Mouse (Mus musculus): ENCODE measurements around the gene Ephb3. TPM values are rescaled to one million over a fixed set of nuclear protein-coding genes. Genes with fewer than 3 reads are reported as not detected.

Ephb3 gene
- polyA plus RNA-seq, 1 experiment from 2014 or later, result 10.3 TPM

- Histone ChIP-seq H3K36me3 (ENCODE audit: control insufficient read depth, insufficient read depth, low read length) (no peaks in the 10 kb centered on the region), H3K27ac (ENCODE audit: low read depth, low read length) (peak overlapping the region; percentile 12; the same call in 1 of the 2 replicates), H3K4me1 (replicated peaks; ENCODE audit: control insufficient read depth, insufficient read depth, low read length) (peaks cover 8% of the 10 kb centered on the region; the same call in 1 of the 2 replicates), H3K9ac (ENCODE audit: low read depth, low read length) (peak overlapping the region; percentile 54), H3K4me2 (replicated peaks; ENCODE audit: low read depth, low read length) (peak overlapping the region; percentile 84), H3K9me3 (ENCODE audit: control insufficient read depth, low read length) (no peaks in the 10 kb centered on the region), H3K27me3 (ENCODE audit: control insufficient read depth, insufficient read depth, low read length) (peaks cover 26% of the 10 kb centered on the region), H3K4me3 (ENCODE audit: low read depth, low read length) (peak overlapping the region; percentile 39)
- WGBS, result 0% methylated on average over 31 of the region's 33 CpGs
- peak; percentile 54 for ATAC-seq (ENCODE audit: low FRiP score)
- DNase-seq (ENCODE audit: low spot score), result peak; percentile 74
Measured at GRCm38 (mm10) chr16:21246391-21247036, 42.0 kb downstream of the Ephb3 start.

- 6% methylated on average over 4 of the region's 4 CpGs for WGBS
- H3K4me2 ChIP-seq (replicated peaks; ENCODE audit: low read depth, low read length), result peak overlapping the region; percentile 84
- peaks cover 26% of the 10 kb centered on the region for H3K27me3 ChIP-seq (ENCODE audit: control insufficient read depth, insufficient read depth, low read length)
- no peak for DNase-seq (ENCODE audit: low spot score)
- no peak overlapping the region; the same call in 1 of the 2 replicates for H3K9ac ChIP-seq (ENCODE audit: low read depth, low read length)
- ATAC-seq (ENCODE audit: low FRiP score), result peak; percentile 12; the same call in 1 of the 2 replicates
- H3K9me3 ChIP-seq (ENCODE audit: control insufficient read depth, low read length), result no peaks in the 10 kb centered on the region
- no peaks in the 10 kb centered on the region for H3K36me3 ChIP-seq (ENCODE audit: control insufficient read depth, insufficient read depth, low read length)
- H3K4me1 ChIP-seq (replicated peaks; ENCODE audit: control insufficient read depth, insufficient read depth, low read length), result peaks cover 8% of the 10 kb centered on the region; the same call in 1 of the 2 replicates
- 0 out of 2 replicates have a peak overlapping the region, but pooled peaks have one; percentile 12 for H3K27ac ChIP-seq (ENCODE audit: low read depth, low read length)
- peak overlapping the region; percentile 39; the same call in 1 of the 2 replicates for H3K4me3 ChIP-seq (ENCODE audit: low read depth, low read length)
Measured at GRCm38 (mm10) chr16:21247037-21247432, 42.5 kb downstream of the Ephb3 start.

- ATAC-seq (ENCODE audit: low FRiP score) (peak; percentile 8; the same call in 1 of the 2 replicates), DNase-seq (ENCODE audit: low spot score) (peak; percentile 62)
- 1% methylated on average over 38 of the region's 38 CpGs for WGBS
- Histone ChIP-seq H3K4me1 (replicated peaks; ENCODE audit: control insufficient read depth, insufficient read depth, low read length) (peaks cover 8% of the 10 kb centered on the region; the same call in 1 of the 2 replicates), H3K9ac (ENCODE audit: low read depth, low read length) (peak overlapping the region; percentile 31; the same call in 1 of the 2 replicates), H3K36me3 (ENCODE audit: control insufficient read depth, insufficient read depth, low read length) (no peaks in the 10 kb centered on the region), H3K9me3 (ENCODE audit: control insufficient read depth, low read length) (no peaks in the 10 kb centered on the region), H3K27ac (ENCODE audit: low read depth, low read length) (no peak overlapping the region), H3K4me2 (replicated peaks; ENCODE audit: low read depth, low read length) (peak overlapping the region; percentile 60), H3K27me3 (ENCODE audit: control insufficient read depth, insufficient read depth, low read length) (peaks cover 26% of the 10 kb centered on the region), H3K4me3 (ENCODE audit: low read depth, low read length) (peak overlapping the region; percentile 36)
Measured at GRCm38 (mm10) chr16:21247871-21248712, 43.5 kb downstream of the Ephb3 start.

GRCm38 (mm10) chr16:21248713-21249531 lies 44.4 kb downstream of the Ephb3 start:
- H3K36me3 ChIP-seq (ENCODE audit: control insufficient read depth, insufficient read depth, low read length), result no peaks in the 10 kb centered on the region
- H3K4me1 ChIP-seq (replicated peaks; ENCODE audit: control insufficient read depth, insufficient read depth, low read length), result peaks cover 8% of the 10 kb centered on the region; the same call in 1 of the 2 replicates
- H3K4me2 ChIP-seq (replicated peaks; ENCODE audit: low read depth, low read length), result peak overlapping the region; percentile 60
- no peak overlapping the region for H3K27ac ChIP-seq (ENCODE audit: low read depth, low read length)
- H3K4me3 ChIP-seq (ENCODE audit: low read depth, low read length), result peak overlapping the region; percentile 36
- no peaks in the 10 kb centered on the region for H3K9me3 ChIP-seq (ENCODE audit: control insufficient read depth, low read length)
- H3K9ac ChIP-seq (ENCODE audit: low read depth, low read length), result peak overlapping the region; percentile 31; the same call in 1 of the 2 replicates
- DNase-seq (ENCODE audit: low spot score) (peak; percentile 36), ATAC-seq (ENCODE audit: low FRiP score) (no peak)
- 3% methylated on average over 39 of the region's 39 CpGs for WGBS
- H3K27me3 ChIP-seq (ENCODE audit: control insufficient read depth, insufficient read depth, low read length), result peaks cover 26% of the 10 kb centered on the region

GRCm38 (mm10) chr16:21252401-21252955 lies 47.9 kb downstream of the Ephb3 start:
- Histone ChIP-seq H3K9me3 (ENCODE audit: control insufficient read depth, low read length) (no peaks in the 10 kb centered on the region), H3K27ac (ENCODE audit: low read depth, low read length) (no peak overlapping the region), H3K36me3 (ENCODE audit: control insufficient read depth, insufficient read depth, low read length) (no peaks in the 10 kb centered on the region), H3K4me1 (replicated peaks; ENCODE audit: control insufficient read depth, insufficient read depth, low read length) (peaks cover 4% of the 10 kb centered on the region; the same call in 1 of the 2 replicates), H3K27me3 (ENCODE audit: control insufficient read depth, insufficient read depth, low read length) (peaks cover 18% of the 10 kb centered on the region), H3K9ac (ENCODE audit: low read depth, low read length) (no peak overlapping the region), H3K4me2 (replicated peaks; ENCODE audit: low read depth, low read length) (no peak overlapping the region), H3K4me3 (ENCODE audit: low read depth, low read length) (no peak overlapping the region)
- DNase-seq (ENCODE audit: low spot score) (no peak), ATAC-seq (ENCODE audit: low FRiP score) (no peak)
- 53% methylated on average over 11 of the region's 11 CpGs for WGBS

- Histone ChIP-seq H3K9ac (ENCODE audit: low read depth, low read length) (no peak overlapping the region), H3K36me3 (ENCODE audit: control insufficient read depth, insufficient read depth, low read length) (no peaks in the 10 kb centered on the region), H3K4me2 (replicated peaks; ENCODE audit: low read depth, low read length) (no peak overlapping the region), H3K27ac (ENCODE audit: low read depth, low read length) (no peak overlapping the region), H3K9me3 (ENCODE audit: control insufficient read depth, low read length) (no peaks in the 10 kb centered on the region), H3K4me3 (ENCODE audit: low read depth, low read length) (no peak overlapping the region), H3K27me3 (ENCODE audit: control insufficient read depth, insufficient read depth, low read length) (no peaks in the 10 kb centered on the region), H3K4me1 (replicated peaks; ENCODE audit: control insufficient read depth, insufficient read depth, low read length) (no peaks in the 10 kb centered on the region)
- DNase-seq (ENCODE audit: low spot score) (no peak), ATAC-seq (ENCODE audit: low FRiP score) (no peak)
- 90% methylated on average over 11 of the region's 11 CpGs for WGBS
Measured at GRCm38 (mm10) chr16:21255574-21256304, 51.2 kb downstream of the Ephb3 start.

- 92% methylated on average over 12 of the region's 12 CpGs for WGBS
- no peaks in the 10 kb centered on the region for H3K36me3 ChIP-seq (ENCODE audit: control insufficient read depth, insufficient read depth, low read length)
- H3K27me3 ChIP-seq (ENCODE audit: control insufficient read depth, insufficient read depth, low read length), result no peaks in the 10 kb centered on the region
- no peaks in the 10 kb centered on the region for H3K4me1 ChIP-seq (replicated peaks; ENCODE audit: control insufficient read depth, insufficient read depth, low read length)
- H3K4me3 ChIP-seq (ENCODE audit: low read depth, low read length), result no peak overlapping the region
- H3K9ac ChIP-seq (ENCODE audit: low read depth, low read length), result no peak overlapping the region
- no peak for ATAC-seq (ENCODE audit: low FRiP score)
- no peak for DNase-seq (ENCODE audit: low spot score)
- no peaks in the 10 kb centered on the region for H3K9me3 ChIP-seq (ENCODE audit: control insufficient read depth, low read length)
- no peak overlapping the region for H3K27ac ChIP-seq (ENCODE audit: low read depth, low read length)
- H3K4me2 ChIP-seq (replicated peaks; ENCODE audit: low read depth, low read length), result no peak overlapping the region
Measured at GRCm38 (mm10) chr16:21256514-21257305, 52.2 kb downstream of the Ephb3 start.

Data from hindbrain, embryonic 11.5 days (tissue).